In genomic region chr6:118314941-118315687, GRCm38 (mm10) we compare ENCODE assay signal across 15 mouse cellular contexts.
DNase-seq lines count a peak whose midpoint lies in the region; ATAC-seq and TF ChIP-seq lines count a peak whose summit lies in the region.
"Had no signal": no experiment of that assay in that cellular context is flagged by ENCODE, and none has a peak within 500 bp of the region (broad histone marks: within the 10 kb centered on the region; RNA-seq: fewer than 3 reads in every experiment).

No protein-coding gene starts in this region.

- no peak for TF ChIP-seq CTCF in forebrain, postnatal 0 days (IDR thresholded peaks at IDR 0.05; ENCODE audit: low read depth)

- H3K4me3 ChIP-seq in forebrain, embryonic 11.5 days (ENCODE audit: low read depth, low read length), result no peak overlapping the region
- H3K4me3 ChIP-seq in forebrain, postnatal 0 days (ENCODE audit: low read depth, low read length), result no peak overlapping the region
- no peak overlapping the region for H3K4me3 ChIP-seq in limb, embryonic 11.5 days (ENCODE audit: low read depth, low read length)
- H3K4me3 ChIP-seq: kidney, embryonic 15.5 days had no signal

- 37% methylated on average over 13 of the region's 13 CpGs for WGBS in forebrain, embryonic 11.5 days
- 42% methylated on average over 13 of the region's 13 CpGs for WGBS in forebrain, postnatal 0 days
- 28% methylated on average over 13 of the region's 13 CpGs for WGBS in limb, embryonic 11.5 days

- peaks cover 2% of the 10 kb centered on the region; the same call in 1 of the 2 replicates for H3K4me1 ChIP-seq in forebrain, embryonic 11.5 days (replicated peaks; ENCODE audit: control insufficient read depth, insufficient read depth, low read length)
- H3K4me1 ChIP-seq in forebrain, postnatal 0 days (ENCODE audit: insufficient read depth), result no peaks in the 10 kb centered on the region
- H3K4me1 ChIP-seq in limb, embryonic 11.5 days (ENCODE audit: control insufficient read depth, insufficient read depth, low read length), result no peaks in the 10 kb centered on the region

- no peak overlapping the region for H3K4me2 ChIP-seq in forebrain, embryonic 11.5 days (ENCODE audit: low read depth, low read length, severe bottlenecking)
- no peak overlapping the region for H3K4me2 ChIP-seq in forebrain, postnatal 0 days (ENCODE audit: low read depth)
- no peak overlapping the region for H3K4me2 ChIP-seq in limb, embryonic 11.5 days (ENCODE audit: low read depth, severe bottlenecking)
- H3K4me2 ChIP-seq: kidney, embryonic 15.5 days; liver, embryonic 11.5 days had no signal

- no peak overlapping the region for H3K9ac ChIP-seq in forebrain, embryonic 11.5 days (ENCODE audit: low read length)
- H3K9ac ChIP-seq in forebrain, postnatal 0 days, result no peak overlapping the region
- no peak overlapping the region for H3K9ac ChIP-seq in limb, embryonic 11.5 days (ENCODE audit: low read length)
- H3K9ac ChIP-seq: kidney, embryonic 15.5 days had no signal

- H3K27me3 ChIP-seq in forebrain, embryonic 11.5 days (ENCODE audit: control insufficient read depth, insufficient read depth, low read length), result no peaks in the 10 kb centered on the region
- H3K27me3 ChIP-seq in forebrain, postnatal 0 days (ENCODE audit: insufficient read depth, low read length), result no peaks in the 10 kb centered on the region
- no peaks in the 10 kb centered on the region for H3K27me3 ChIP-seq in limb, embryonic 11.5 days (ENCODE audit: control insufficient read depth, insufficient read depth, low read length)
- H3K27me3 ChIP-seq: kidney, embryonic 15.5 days had no signal

- no peak for ATAC-seq in forebrain, embryonic 11.5 days (replicated peaks; ENCODE audit: low FRiP score)
- ATAC-seq in forebrain, postnatal 0 days, result no peak
- ATAC-seq in limb, embryonic 11.5 days (ENCODE audit: insufficient number of reproducible peaks, low FRiP score, low TSS enrichment, low read depth), result no peak
- ATAC-seq: forebrain, embryonic 16.5 days; hindbrain, embryonic 16.5 days; lung, postnatal 0 days had no signal

- H3K9me3 ChIP-seq in forebrain, embryonic 11.5 days (ENCODE audit: control insufficient read depth, low read length), result no peaks in the 10 kb centered on the region
- H3K9me3 ChIP-seq in forebrain, postnatal 0 days (ENCODE audit: low read length), result no peaks in the 10 kb centered on the region
- H3K9me3 ChIP-seq in limb, embryonic 11.5 days (ENCODE audit: control insufficient read depth, low read length), result no peaks in the 10 kb centered on the region
- H3K9me3 ChIP-seq: kidney, embryonic 15.5 days had no signal

- DNase-seq in forebrain, embryonic 11.5 days (ENCODE audit: low spot score), result peak; percentile 45
- no peak for DNase-seq in forebrain, postnatal 0 days
- DNase-seq in ES-CJ7 (ENCODE audit: low read depth, low spot score), result peak; percentile 35
- DNase-seq in embryo, embryonic 9.5 days (ENCODE audit: extremely low spot score), result peak; percentile 19
- peak; percentile 33 for DNase-seq in limb, embryonic 11.5 days (ENCODE audit: low spot score)
- DNase-seq in right cerebral cortex, postnatal 10 days (ENCODE audit: low spot score in 2 of 2), result no peak
- DNase-seq in adipocyte (ENCODE audit: low spot score), result no peak
- no peak for DNase-seq in thymus, postnatal 10 days (ENCODE audit: low spot score in 2 of 2)
- DNase-seq: cerebellum, postnatal 14 days; gastrocnemius, postnatal 14 days had no signal

- no peak overlapping the region for H3K27ac ChIP-seq in forebrain, embryonic 11.5 days (ENCODE audit: low read depth, low read length)
- no peak overlapping the region for H3K27ac ChIP-seq in forebrain, postnatal 0 days (ENCODE audit: low read depth, low read length)
- no peak overlapping the region for H3K27ac ChIP-seq in limb, embryonic 11.5 days (replicated peaks; ENCODE audit: low read depth, low read length)
- H3K27ac ChIP-seq: kidney, embryonic 15.5 days had no signal

- H3K36me3 ChIP-seq in forebrain, embryonic 11.5 days (ENCODE audit: control insufficient read depth, insufficient read depth, low read length), result no peaks in the 10 kb centered on the region
- no peaks in the 10 kb centered on the region for H3K36me3 ChIP-seq in forebrain, postnatal 0 days (ENCODE audit: insufficient read depth)
- H3K36me3 ChIP-seq in limb, embryonic 11.5 days (ENCODE audit: control insufficient read depth, insufficient read depth, low read length), result no peaks in the 10 kb centered on the region
- H3K36me3 ChIP-seq: kidney, embryonic 15.5 days had no signal

Comparison
In these comparisons a context has a peak if more than half of its experiments do, and no peak if none do; other contexts are left out.
1. DNase-seq: peak in forebrain, embryonic 11.5 days (single experiment), ES-CJ7 (single experiment), embryo, embryonic 9.5 days (single experiment) and limb, embryonic 11.5 days (single experiment); none in forebrain, postnatal 0 days (single experiment), right cerebral cortex, postnatal 10 days (0 of 2), adipocyte (single experiment) and thymus, postnatal 10 days (0 of 2).